Mouse (Mus musculus): ENCODE results near the gene Spata25.

The Spata25 gene

GRCm38 (mm10) chr2:164850061-164850460 is 21.7 kb upstream of the Spata25 start:
- DNase-seq, result peak; percentile 52

DNA sequence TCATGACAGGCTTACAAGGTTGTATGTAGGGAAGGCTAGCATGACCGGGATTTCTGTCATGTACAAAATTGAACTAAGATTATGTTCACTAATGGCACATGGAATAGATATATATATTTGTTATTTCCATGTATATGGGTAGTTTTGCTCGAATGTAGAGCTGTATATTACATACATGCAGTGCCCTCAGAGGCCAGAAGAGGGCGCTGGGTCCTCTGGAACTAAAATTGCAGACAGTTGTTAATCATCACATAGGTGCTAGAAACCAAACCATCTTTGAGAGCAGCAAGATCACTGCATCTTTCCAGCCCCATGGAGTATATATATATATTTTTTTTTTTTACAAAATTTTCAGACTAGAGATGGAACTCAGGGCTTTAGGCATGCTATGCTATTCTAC is 17.4 kb upstream of the Spata25 start:
- no peak for DNase-seq

GRCm38 (mm10) chr2:164835164-164835563 is 6.8 kb upstream of the Spata25 start:
- DNase-seq, result no peak

DNA sequence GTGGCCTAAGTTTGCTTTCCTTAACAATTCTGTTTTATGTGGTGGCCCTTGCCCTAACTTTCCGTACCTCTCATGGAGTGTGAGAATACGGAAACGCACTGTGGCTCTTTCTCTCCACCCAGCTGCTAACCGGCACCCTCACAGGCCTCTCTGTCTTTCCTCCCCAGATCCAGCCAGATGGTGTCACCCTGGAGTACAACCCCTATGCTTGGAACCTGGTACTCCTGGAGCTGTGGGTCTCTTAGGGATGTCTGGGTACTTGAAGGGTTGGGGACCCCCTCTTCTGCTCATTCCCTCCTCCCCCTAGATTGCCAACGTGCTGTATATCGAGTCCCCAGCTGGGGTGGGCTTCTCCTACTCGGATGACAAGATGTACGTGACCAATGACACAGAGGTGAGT is 6.2 kb upstream of the Spata25 start:
- DNase-seq, result peak; percentile 61

- peak; percentile 82 for DNase-seq
These were observed 5.1 kb upstream of the Spata25 start, which contains the start of gene Neurl2 for GRCm38 (mm10) chr2:164833314-164833959. Gene Neurl2, minus strand, starts transcription at chr2:164833456.

DNA sequence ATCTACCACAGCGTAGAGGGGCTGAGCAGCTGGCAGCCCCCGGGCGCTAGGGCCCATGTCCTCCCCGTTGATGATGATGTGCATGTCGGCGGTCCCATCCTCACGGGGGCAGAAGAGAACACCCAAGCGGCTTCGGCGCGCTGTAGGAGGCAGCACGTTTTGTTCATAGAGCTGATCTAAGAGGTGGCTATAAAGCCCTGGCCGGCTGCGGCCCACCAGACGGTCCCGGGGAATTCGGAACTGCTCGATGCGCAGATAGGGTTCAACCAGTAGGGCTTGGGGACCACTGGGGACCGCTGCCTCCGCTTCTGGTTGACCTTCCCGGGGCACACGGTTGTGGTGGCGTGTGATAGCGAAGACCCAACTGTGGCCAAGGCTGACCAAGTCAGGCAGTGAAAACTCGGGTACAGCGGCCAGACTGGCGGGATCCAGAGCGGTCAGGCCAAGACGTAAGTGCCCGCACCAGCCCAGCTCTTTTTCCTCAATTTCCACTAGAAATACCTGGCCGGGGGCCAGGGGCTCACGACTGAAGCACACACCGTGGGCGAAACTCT is 4.5 kb upstream of the Spata25 start, which contains the start of gene Ctsa:
Gene Ctsa (plus strand): TSS at position 126 of the 554 bp plus-strand sequence.
- DNase-seq, result peak; percentile 86

DNA sequence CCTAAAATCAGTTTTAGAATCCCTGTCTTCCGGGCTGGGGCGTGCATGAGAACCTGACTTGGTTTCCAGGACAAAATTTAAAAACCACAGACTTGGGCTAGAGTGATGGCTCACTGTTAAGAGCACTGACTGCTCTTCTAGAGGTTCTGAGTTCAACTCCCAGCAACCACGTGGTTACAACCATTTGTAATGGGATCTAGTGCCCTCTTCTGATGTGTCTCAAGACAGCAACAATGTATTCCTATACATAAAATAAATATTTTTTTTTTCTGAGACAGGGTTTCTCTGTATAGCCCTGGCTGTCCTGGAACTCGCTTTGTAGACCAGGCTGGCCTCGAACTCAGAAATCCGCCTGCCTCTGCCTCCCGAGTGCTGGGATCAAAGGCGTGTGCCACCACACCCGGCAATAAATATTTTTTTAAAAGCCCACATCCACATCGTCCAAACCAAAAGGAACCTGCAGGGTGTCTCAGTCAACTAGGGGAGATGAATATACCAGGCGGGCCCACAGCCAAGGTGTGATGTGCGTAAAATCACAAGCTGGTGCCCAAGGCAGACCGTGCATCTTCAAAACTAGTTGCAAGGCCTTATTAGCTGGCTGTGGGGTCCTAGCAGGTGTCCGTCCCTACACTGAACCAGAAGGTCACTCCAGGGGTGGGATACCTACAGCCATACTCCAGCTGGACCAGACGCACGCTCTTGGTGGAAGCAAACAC is 3.9 kb upstream of the Spata25 start:
- DNase-seq, result no peak

DNA sequence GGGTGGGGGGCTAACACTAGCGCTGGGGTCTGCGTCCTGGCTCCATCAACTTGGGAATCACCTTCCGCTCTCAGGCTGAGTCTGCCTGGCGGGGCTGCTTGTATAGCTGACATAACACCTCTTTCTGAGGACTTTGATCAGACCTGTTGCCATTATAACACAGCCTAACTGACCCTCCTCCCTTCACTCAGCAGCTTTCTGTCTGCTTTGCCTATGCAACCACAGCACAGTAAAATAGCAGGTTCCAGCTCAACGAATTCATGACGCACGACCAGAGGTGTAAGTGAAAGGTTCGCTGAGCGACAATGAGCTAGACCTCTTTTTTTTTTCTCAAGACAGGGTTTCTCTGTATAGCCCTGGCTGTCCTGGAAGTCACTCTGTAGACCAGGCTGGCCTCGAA is 2.7 kb upstream of the Spata25 start:
- no peak for DNase-seq

- no peak for DNase-seq
These were observed 753 bp upstream of the Spata25 start for GRCm38 (mm10) chr2:164829090-164829489.

DNA sequence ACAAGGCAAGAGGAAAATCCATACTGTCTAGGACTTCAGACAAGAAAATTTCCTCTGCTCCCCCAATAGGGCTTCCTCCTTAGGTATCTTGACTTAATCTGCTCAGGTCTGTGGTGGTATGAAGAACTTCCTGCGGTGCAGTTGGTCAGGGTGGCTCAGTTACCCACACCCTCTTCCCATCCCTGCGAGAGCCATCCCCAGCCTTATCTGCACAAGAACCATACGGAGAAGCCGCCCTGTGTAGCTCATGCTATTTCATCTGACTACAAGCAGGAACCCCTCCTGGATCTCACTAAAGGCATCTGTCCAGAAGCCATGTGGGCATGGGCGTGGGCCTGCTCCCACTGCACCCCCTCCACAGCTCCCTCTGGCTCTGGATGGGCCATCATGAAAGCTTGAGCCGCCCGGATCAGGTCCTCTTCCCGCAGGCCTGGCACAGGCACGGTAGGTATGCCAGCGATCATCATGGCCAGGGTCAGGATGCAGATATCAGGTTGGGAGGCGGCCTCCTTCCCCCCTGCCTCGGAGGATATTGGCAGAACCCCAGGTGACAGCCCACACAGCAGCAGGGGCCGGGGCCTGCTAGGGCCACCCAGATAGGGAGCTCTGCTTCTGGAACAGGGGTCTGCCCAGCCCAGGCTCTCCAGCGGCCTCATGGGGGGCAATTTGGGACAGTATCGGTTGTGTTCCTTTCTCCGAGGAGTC is 1.0 kb downstream of the Spata25 start:
- no peak for DNase-seq

- DNase-seq, result no peak
These were observed 2.8 kb downstream of the Spata25 start for GRCm38 (mm10) chr2:164825521-164825920.

DNA sequence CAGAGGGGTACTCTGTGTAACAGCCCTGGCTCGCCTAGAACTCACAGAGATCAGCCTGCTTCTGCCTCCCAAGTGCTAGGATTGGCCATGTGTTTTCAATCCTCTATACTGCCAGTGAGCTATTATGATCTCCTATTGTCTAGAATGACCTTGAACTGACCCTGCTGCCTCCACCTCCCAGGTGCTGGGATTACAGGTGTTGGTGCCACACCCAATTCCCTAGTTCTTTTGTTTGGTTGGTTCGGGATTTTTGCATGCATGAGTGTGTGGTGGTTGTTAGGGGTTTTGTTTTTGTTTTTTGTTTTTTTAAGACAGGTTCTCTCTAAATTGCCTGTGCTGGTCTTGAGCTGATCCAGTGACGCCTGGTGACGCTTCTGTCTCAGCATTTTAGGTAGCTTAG is 4.4 kb downstream of the Spata25 start:
- DNase-seq, result no peak

GRCm38 (mm10) chr2:164823181-164823585 is 5.2 kb downstream of the Spata25 start:
- DNase-seq, result peak; percentile 25

- DNase-seq, result peak; percentile 99
These were observed 5.6 kb downstream of the Spata25 start, which contains the start of gene Zswim1 for GRCm38 (mm10) chr2:164822636-164823165. Gene Zswim1, plus strand, starts transcription at chr2:164822686.

DNA sequence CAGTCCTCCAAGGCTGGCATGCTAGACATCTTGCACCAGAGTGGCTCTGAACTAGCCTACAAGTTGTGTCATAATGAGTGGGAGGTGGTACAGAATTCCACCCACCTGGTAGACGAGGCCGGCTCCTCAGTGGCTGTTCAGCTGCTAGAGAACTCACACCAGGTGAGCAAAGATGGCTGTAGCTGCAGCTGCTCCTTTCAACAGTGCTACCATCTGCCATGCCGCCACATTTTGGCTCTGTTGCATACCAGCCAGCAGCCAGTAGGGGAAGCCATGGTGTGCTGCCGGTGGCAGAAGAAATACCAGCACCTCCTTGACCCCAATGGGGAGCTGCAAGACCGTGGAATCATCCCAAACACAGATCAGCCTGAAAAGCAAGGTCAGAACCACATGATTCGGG is 7.3 kb downstream of the Spata25 start:
- DNase-seq, result no peak

DNA sequence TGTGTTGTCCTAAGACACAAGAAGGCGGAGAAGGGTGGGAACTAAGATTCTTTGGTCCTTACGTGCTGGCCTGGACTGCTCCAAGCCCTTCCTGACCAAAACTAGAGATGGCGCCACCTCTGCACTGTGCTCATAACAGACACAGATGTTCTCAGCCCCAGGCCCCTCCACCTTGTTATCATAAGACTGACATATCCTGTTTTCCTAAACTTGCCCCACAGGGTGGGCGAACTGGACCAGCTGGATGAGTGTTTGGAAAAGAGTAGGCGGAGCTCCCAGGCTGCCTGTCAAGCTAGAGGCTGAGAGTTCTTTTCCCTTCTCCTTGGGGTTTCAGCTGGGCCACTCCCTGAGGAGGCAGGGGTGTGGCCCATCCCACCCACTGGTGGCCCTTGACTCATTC is 10.6 kb downstream of the Spata25 start:
- DNase-seq, result no peak

GRCm38 (mm10) chr2:164817206-164817605 is 11.1 kb downstream of the Spata25 start:
- no peak for DNase-seq

DNA sequence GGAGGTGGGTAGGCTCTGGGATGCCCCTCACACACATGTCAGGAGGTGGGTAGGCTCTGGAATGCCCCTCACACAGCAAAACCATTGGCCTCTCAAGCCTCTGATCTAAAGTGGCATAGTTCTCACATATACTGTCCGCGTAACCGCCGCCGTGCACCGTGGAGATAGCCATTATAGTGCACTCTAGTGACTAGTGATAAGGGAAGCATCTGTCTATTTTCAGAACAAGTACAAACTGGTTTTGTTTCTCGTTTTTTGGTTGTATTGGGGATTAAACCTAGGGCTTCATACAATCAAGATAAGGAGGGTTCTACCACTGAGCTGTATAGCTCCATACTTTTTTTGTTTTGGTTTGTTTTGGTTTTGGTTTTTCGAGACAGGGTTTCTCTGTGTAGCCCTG is 12.5 kb downstream of the Spata25 start:
- DNase-seq, result no peak

GRCm38 (mm10) chr2:164815348-164815747 is 13.0 kb downstream of the Spata25 start:
- DNase-seq, result no peak

DNA sequence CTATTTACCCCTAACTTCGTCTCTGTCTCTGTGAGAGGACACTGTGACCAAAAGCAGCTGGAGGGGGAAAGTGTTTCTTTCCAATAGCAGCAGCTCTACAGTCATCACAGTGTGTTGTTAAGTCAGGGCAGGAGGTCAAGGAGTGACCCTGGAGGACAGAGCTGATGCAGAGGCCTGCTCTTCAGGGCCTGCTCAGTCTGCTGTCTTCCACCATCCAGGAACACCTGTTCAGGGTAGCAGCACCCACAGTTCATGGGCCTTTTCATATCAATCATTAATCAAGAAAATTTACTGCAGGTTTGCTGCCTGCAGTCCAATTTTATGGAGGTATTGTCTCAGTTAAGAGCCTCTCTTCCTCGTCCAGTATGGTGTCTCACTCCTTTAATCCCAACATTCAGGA is 14.8 kb downstream of the Spata25 start:
- no peak for DNase-seq

DNA sequence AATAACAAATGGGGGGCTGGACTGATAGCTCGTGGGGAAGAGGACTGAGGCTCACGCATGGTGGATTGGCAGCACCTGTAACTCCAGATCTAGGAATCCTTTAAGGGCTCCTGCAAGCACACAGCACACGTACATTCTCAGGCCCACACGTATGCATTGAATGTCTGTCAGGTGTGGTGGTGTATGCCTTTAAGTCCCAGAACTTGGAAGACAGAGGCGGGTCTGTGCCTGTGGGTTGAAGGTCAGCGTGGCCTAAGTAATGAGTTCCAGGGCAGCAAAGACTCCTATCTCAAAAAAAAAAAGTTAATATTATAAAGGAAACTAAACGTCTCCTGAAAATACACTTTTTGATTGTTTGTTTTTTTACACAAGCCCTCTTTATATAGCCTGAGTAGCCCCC is 21.7 kb downstream of the Spata25 start:
- DNase-seq, result no peak

GRCm38 (mm10) chr2:164805332-164805718 is 23.0 kb downstream of the Spata25 start:
- no peak for DNase-seq

Data from thymus, postnatal 14 days (tissue).